Mouse (Mus musculus): ENCODE results near the gene Ppil2.

GRCm38 (mm10) chr16:17154346-17154745 lies 43.3 kb upstream of the Ppil2 start:
- no peak for TF ChIP-seq CTCF (IDR thresholded peaks at IDR 0.05)
- no peak for TF ChIP-seq EP300 (IDR thresholded peaks at IDR 0.05)

Data from lung, postnatal 0 days (tissue).